Mouse (Mus musculus): ENCODE data around the gene Sult1c2. TPM values are rescaled to one million over a fixed set of nuclear protein-coding genes. Genes with fewer than 3 reads are reported as not detected.
"Not testable (repeated sequence)": the region's sequence is repeated elsewhere in the genome, so short reads cannot be mapped to it uniquely, and the experiment has no call there.

The Sult1c2 gene
- 0.10 and 0.83 TPM in 2 replicates for polyA plus RNA-seq (2014; fragmentation: Nextera tagmentation; extraction: Ambion mirVana)

- Histone ChIP-seq H3K4me3 (ENCODE audit: low read length) (no peak within 1 kb of the TSS), H3K4me2 (replicated peaks; ENCODE audit: low read depth, low read length) (no peak within 1 kb of the TSS), H3K9me3 (ENCODE audit: control insufficient read depth, low read length) (no peaks in the 10 kb centered on the region), H3K27ac (ENCODE audit: low read depth, low read length) (no peak within 1 kb of the TSS), H3K27me3 (ENCODE audit: control insufficient read depth, insufficient read depth, low read length) (no peaks in the 10 kb centered on the region), H3K36me3 (ENCODE audit: control insufficient read depth, insufficient read depth, low read length) (no peaks in the 10 kb centered on the region), H3K9ac (ENCODE audit: low read depth, low read length) (no peak within 1 kb of the TSS), H3K4me1 (ENCODE audit: control insufficient read depth, insufficient read depth, low read length) (no peaks in the 10 kb centered on the region)
- WGBS = 80% methylated on average over 4 of the region's 4 CpGs
- no peak for ATAC-seq (ENCODE audit: low FRiP score, low TSS enrichment)
These were observed at the start of gene Sult1c2 for GRCm38 (mm10) chr17:53846206-53846605. Gene Sult1c2 (minus strand): TSS chr17:53846339.

- H3K9ac ChIP-seq (ENCODE audit: low read depth, low read length); H3K36me3 ChIP-seq (ENCODE audit: control insufficient read depth, insufficient read depth, low read length); H3K9me3 ChIP-seq (ENCODE audit: control insufficient read depth, low read length); H3K4me2 ChIP-seq (replicated peaks; ENCODE audit: low read depth, low read length); H3K4me1 ChIP-seq (ENCODE audit: control insufficient read depth, insufficient read depth, low read length); H3K27ac ChIP-seq (ENCODE audit: low read depth, low read length); H3K4me3 ChIP-seq (ENCODE audit: low read length); H3K27me3 ChIP-seq (ENCODE audit: control insufficient read depth, insufficient read depth, low read length); ATAC-seq (ENCODE audit: low FRiP score, low TSS enrichment): not testable (repeated sequence)
- WGBS = 87% methylated on average over 7 of the region's 7 CpGs
These were observed 33.0 kb upstream of the Sult1c2 start for GRCm38 (mm10) chr17:53879006-53879675.

- Histone ChIP-seq H3K27me3 (ENCODE audit: control insufficient read depth, insufficient read depth, low read length) (no peaks in the 10 kb centered on the region), H3K4me3 (ENCODE audit: low read length) (no peak overlapping the region), H3K4me1 (ENCODE audit: control insufficient read depth, insufficient read depth, low read length) (no peaks in the 10 kb centered on the region), H3K4me2 (replicated peaks; ENCODE audit: low read depth, low read length) (no peak overlapping the region), H3K9me3 (ENCODE audit: control insufficient read depth, low read length) (no peaks in the 10 kb centered on the region), H3K9ac (ENCODE audit: low read depth, low read length) (no peak overlapping the region), H3K27ac (ENCODE audit: low read depth, low read length) (no peak overlapping the region), H3K36me3 (ENCODE audit: control insufficient read depth, insufficient read depth, low read length) (no peaks in the 10 kb centered on the region)
- ATAC-seq (ENCODE audit: low FRiP score, low TSS enrichment) = no peak
- WGBS = 77% methylated on average over 2 of the region's 2 CpGs
These were observed 28.3 kb upstream of the Sult1c2 start for GRCm38 (mm10) chr17:53874433-53874832.

GRCm38 (mm10) chr17:53872192-53872591 lies 26.1 kb upstream of the Sult1c2 start:
- no peak for ATAC-seq (ENCODE audit: low FRiP score, low TSS enrichment)
- Histone ChIP-seq H3K27me3 (ENCODE audit: control insufficient read depth, insufficient read depth, low read length) (no peaks in the 10 kb centered on the region), H3K4me2 (replicated peaks; ENCODE audit: low read depth, low read length) (no peak overlapping the region), H3K9me3 (ENCODE audit: control insufficient read depth, low read length) (no peaks in the 10 kb centered on the region), H3K4me1 (ENCODE audit: control insufficient read depth, insufficient read depth, low read length) (no peaks in the 10 kb centered on the region), H3K4me3 (ENCODE audit: low read length) (no peak overlapping the region), H3K36me3 (ENCODE audit: control insufficient read depth, insufficient read depth, low read length) (no peaks in the 10 kb centered on the region), H3K27ac (ENCODE audit: low read depth, low read length) (no peak overlapping the region), H3K9ac (ENCODE audit: low read depth, low read length) (no peak overlapping the region)
- 95% methylated on average over 3 of the region's 3 CpGs for WGBS

GRCm38 (mm10) chr17:53869931-53870330 lies 23.8 kb upstream of the Sult1c2 start:
- no peak for ATAC-seq (ENCODE audit: low FRiP score, low TSS enrichment)
- H3K9me3 ChIP-seq (ENCODE audit: control insufficient read depth, low read length) = no peaks in the 10 kb centered on the region
- H3K27me3 ChIP-seq (ENCODE audit: control insufficient read depth, insufficient read depth, low read length) = no peaks in the 10 kb centered on the region
- H3K4me3 ChIP-seq (ENCODE audit: low read length) = no peak overlapping the region
- no peaks in the 10 kb centered on the region for H3K4me1 ChIP-seq (ENCODE audit: control insufficient read depth, insufficient read depth, low read length)
- H3K9ac ChIP-seq (ENCODE audit: low read depth, low read length) = no peak overlapping the region
- no peak overlapping the region for H3K27ac ChIP-seq (ENCODE audit: low read depth, low read length)
- no peaks in the 10 kb centered on the region for H3K36me3 ChIP-seq (ENCODE audit: control insufficient read depth, insufficient read depth, low read length)
- no peak overlapping the region for H3K4me2 ChIP-seq (replicated peaks; ENCODE audit: low read depth, low read length)

- WGBS = 84% methylated on average over 6 of the region's 6 CpGs
- Histone ChIP-seq H3K4me2 (replicated peaks; ENCODE audit: low read depth, low read length) (no peak overlapping the region), H3K27me3 (ENCODE audit: control insufficient read depth, insufficient read depth, low read length) (no peaks in the 10 kb centered on the region), H3K9ac (ENCODE audit: low read depth, low read length) (no peak overlapping the region), H3K4me1 (ENCODE audit: control insufficient read depth, insufficient read depth, low read length) (no peaks in the 10 kb centered on the region), H3K9me3 (ENCODE audit: control insufficient read depth, low read length) (no peaks in the 10 kb centered on the region), H3K36me3 (ENCODE audit: control insufficient read depth, insufficient read depth, low read length) (no peaks in the 10 kb centered on the region), H3K4me3 (ENCODE audit: low read length) (no peak overlapping the region), H3K27ac (ENCODE audit: low read depth, low read length) (no peak overlapping the region)
- no peak for ATAC-seq (ENCODE audit: low FRiP score, low TSS enrichment)
These were observed 19.3 kb upstream of the Sult1c2 start for GRCm38 (mm10) chr17:53865260-53865955.

- no peak overlapping the region for H3K9ac ChIP-seq (ENCODE audit: low read depth, low read length)
- no peaks in the 10 kb centered on the region for H3K9me3 ChIP-seq (ENCODE audit: control insufficient read depth, low read length)
- no peak for ATAC-seq (ENCODE audit: low FRiP score, low TSS enrichment)
- no peak overlapping the region for H3K27ac ChIP-seq (ENCODE audit: low read depth, low read length)
- H3K4me2 ChIP-seq (replicated peaks; ENCODE audit: low read depth, low read length) = no peak overlapping the region
- H3K4me3 ChIP-seq (ENCODE audit: low read length) = no peak overlapping the region
- no peaks in the 10 kb centered on the region for H3K4me1 ChIP-seq (ENCODE audit: control insufficient read depth, insufficient read depth, low read length)
- no peaks in the 10 kb centered on the region for H3K36me3 ChIP-seq (ENCODE audit: control insufficient read depth, insufficient read depth, low read length)
- no peaks in the 10 kb centered on the region for H3K27me3 ChIP-seq (ENCODE audit: control insufficient read depth, insufficient read depth, low read length)
These were observed 14.4 kb upstream of the Sult1c2 start for GRCm38 (mm10) chr17:53860548-53860947.

GRCm38 (mm10) chr17:53854992-53855391 lies 8.9 kb upstream of the Sult1c2 start:
- Histone ChIP-seq H3K4me1 (ENCODE audit: control insufficient read depth, insufficient read depth, low read length) (no peaks in the 10 kb centered on the region), H3K4me3 (ENCODE audit: low read length) (no peak overlapping the region)
- WGBS = 92% methylated on average over 3 of the region's 3 CpGs

GRCm38 (mm10) chr17:53845796-53846195 lies 343 bp downstream of the Sult1c2 start:
- WGBS = 81% methylated on average over 7 of the region's 7 CpGs
- H3K27me3 ChIP-seq (ENCODE audit: control insufficient read depth, insufficient read depth, low read length) = no peaks in the 10 kb centered on the region
- no peak overlapping the region for H3K4me2 ChIP-seq (replicated peaks; ENCODE audit: low read depth, low read length)
- no peak overlapping the region for H3K27ac ChIP-seq (ENCODE audit: low read depth, low read length)
- no peak overlapping the region for H3K4me3 ChIP-seq (ENCODE audit: low read length)
- H3K4me1 ChIP-seq (ENCODE audit: control insufficient read depth, insufficient read depth, low read length) = no peaks in the 10 kb centered on the region
- H3K9me3 ChIP-seq (ENCODE audit: control insufficient read depth, low read length) = no peaks in the 10 kb centered on the region
- H3K9ac ChIP-seq (ENCODE audit: low read depth, low read length) = no peak overlapping the region
- no peaks in the 10 kb centered on the region for H3K36me3 ChIP-seq (ENCODE audit: control insufficient read depth, insufficient read depth, low read length)
- ATAC-seq (ENCODE audit: low FRiP score, low TSS enrichment) = no peak

More at GRCm38 (mm10) chr17:53854992-53855391, 8.9 kb upstream of the Sult1c2 start:
- no peaks in the 10 kb centered on the region for H3K36me3 ChIP-seq (ENCODE audit: control insufficient read depth, insufficient read depth, low read length)
- ATAC-seq (ENCODE audit: low FRiP score, low TSS enrichment) = no peak
- no peaks in the 10 kb centered on the region for H3K9me3 ChIP-seq (ENCODE audit: control insufficient read depth, low read length)
- H3K4me2 ChIP-seq (replicated peaks; ENCODE audit: low read depth, low read length) = no peak overlapping the region
- no peak overlapping the region for H3K9ac ChIP-seq (ENCODE audit: low read depth, low read length)
- H3K27ac ChIP-seq (ENCODE audit: low read depth, low read length) = no peak overlapping the region
- no peaks in the 10 kb centered on the region for H3K27me3 ChIP-seq (ENCODE audit: control insufficient read depth, insufficient read depth, low read length)

All from kidney, embryonic 14.5 days (tissue).